Mouse (Mus musculus) forebrain, embryonic 14.5 days (tissue): ENCODE results near the gene Uhrf2. TPM values are rescaled to one million over a fixed set of nuclear protein-coding genes. Genes with fewer than 3 reads are reported as not detected.

Experiments used
- ATAC-seq: fragments of 200-750 bp; cut with Nextera tagmentation; 2 replicates; pipeline ENCODE4 v1.8.0; 2017; ENCODE audit warnings: mild to moderate bottlenecking, moderate library complexity
- DNase-seq: peaks from one replicate; pipeline ENCODE4 v3.0.0-alpha.2; 2015; ENCODE audit warnings: low spot score
- H3K27ac ChIP-seq: fragments of 300-500 bp; sonication (generic); 2 replicates; pipeline ENCODE4 v1.5.1; 2014; ENCODE audit warnings: low read depth, mild to moderate bottlenecking, control low read depth, low read length, moderate library complexity
- H3K27me3 ChIP-seq: fragments of 300-500 bp; sonication (generic); replicated peaks from 2 replicates; pipeline ENCODE4 v1.6.1; 2014; ENCODE audit warnings: low read length, control low read depth, mixed read lengths; ENCODE audit not compliant: control insufficient read depth, insufficient read depth
- H3K36me3 ChIP-seq: fragments of 300-500 bp; sonication (generic); 2 replicates; pipeline ENCODE4 v1.6.1; 2014; ENCODE audit warnings: low read length, control low read depth; ENCODE audit not compliant: control insufficient read depth, insufficient read depth
- H3K4me1 ChIP-seq: fragments of 300-500 bp; sonication (generic); 2 replicates; pipeline ENCODE4 v1.6.1; 2014; ENCODE audit warnings: antibody characterized with exemption, low read length, control low read depth; ENCODE audit not compliant: control insufficient read depth, insufficient read depth
- H3K4me2 ChIP-seq: fragments of 300-500 bp; sonication (generic); 2 replicates; pipeline ENCODE4 v1.6.1; 2014; ENCODE audit warnings: mild to moderate bottlenecking, control low read depth, low read length
- H3K4me3 ChIP-seq: fragments of 300-500 bp; sonication (generic); 2 replicates; pipeline ENCODE4 v1.5.1; 2014; ENCODE audit warnings: low read depth, low read length, control low read depth
- H3K9ac ChIP-seq: fragments of 300-500 bp; sonication (generic); 2 replicates; pipeline ENCODE4 v1.6.1; 2014; ENCODE audit warnings: mild to moderate bottlenecking, low read length, control low read depth, moderate library complexity
- H3K9me3 ChIP-seq: fragments of 300-500 bp; sonication (generic); replicated peaks from 2 replicates; pipeline ENCODE4 v1.6.1; 2016; ENCODE audit warnings: low read length, control low read depth, mixed read lengths; ENCODE audit not compliant: control insufficient read depth
- WGBS: fragments of 180-500 bp; shearing (Covaris S2); extraction: QIAGEN DNeasy Blood & Tissue Kit; methylation state at CpG from one replicate; pipeline ENCODE4 v1.1.7; 2014; 5-methylcytosine and 5-hydroxymethylcytosine counted together
- polyA plus RNA-seq: library from polyadenylated mRNA; unstranded; fragments of >200 nt; fragmentation: Nextera tagmentation; extraction: Ambion mirVana; gene quantifications from 2 replicates; pipeline ENCODE4 v1.2.1, GENCODE M21; 2014

The Uhrf2 gene
- polyA plus RNA-seq, 1 experiment from 2014 or later, result 54.6 TPM

- peaks cover 83% of the 10 kb centered on the region for H3K36me3 ChIP-seq
- WGBS, result 65% methylated on average over 12 of the region's 12 CpGs
These were observed 61.5 kb downstream of the Uhrf2 start for GRCm38 (mm10) chr19:30091644-30092295.

GRCm38 (mm10) chr19:30096186-30096585, 65.9 kb downstream of the Uhrf2 start:
- Histone ChIP-seq H3K36me3 (peaks cover 87% of the 10 kb centered on the region), H3K9ac (no peak overlapping the region), H3K27me3 (no peaks in the 10 kb centered on the region), H3K4me2 (no peak overlapping the region), H3K4me1 (no peaks in the 10 kb centered on the region), H3K9me3 (no peaks in the 10 kb centered on the region), H3K27ac (no peak overlapping the region), H3K4me3 (no peak overlapping the region)
- peak; percentile 62 for DNase-seq
- ATAC-seq, result peak; percentile 42
- WGBS, result 11% methylated on average over 3 of the region's 3 CpGs

More at GRCm38 (mm10) chr19:30091644-30092295, 61.5 kb downstream of the Uhrf2 start:
- DNase-seq, result peak; percentile 47
- H3K4me2 ChIP-seq, result no peak overlapping the region
- no peak overlapping the region for H3K4me3 ChIP-seq
- peak; percentile 27; the same call in 1 of the 2 replicates for ATAC-seq
- no peaks in the 10 kb centered on the region for H3K27me3 ChIP-seq
- no peak overlapping the region for H3K9ac ChIP-seq
- H3K4me1 ChIP-seq, result no peaks in the 10 kb centered on the region
- peak overlapping the region; percentile 48 for H3K27ac ChIP-seq
- no peaks in the 10 kb centered on the region for H3K9me3 ChIP-seq

- Histone ChIP-seq H3K4me3 (no peak overlapping the region), H3K9ac (no peak overlapping the region), H3K4me1 (no peaks in the 10 kb centered on the region), H3K9me3 (no peaks in the 10 kb centered on the region), H3K36me3 (peaks cover 78% of the 10 kb centered on the region), H3K4me2 (no peak overlapping the region), H3K27ac (peak overlapping the region; percentile 28; the same call in 1 of the 2 replicates), H3K27me3 (no peaks in the 10 kb centered on the region)
- ATAC-seq (peak; percentile 21; the same call in 1 of the 2 replicates), DNase-seq (peak; percentile 39)
- WGBS, result 40% methylated on average over 4 of the region's 4 CpGs
These were observed 66.7 kb downstream of the Uhrf2 start for GRCm38 (mm10) chr19:30097039-30097438.

GRCm38 (mm10) chr19:30100571-30100970, 70.3 kb downstream of the Uhrf2 start:
- no peaks in the 10 kb centered on the region for H3K9me3 ChIP-seq
- no peak for DNase-seq
- WGBS, result 92% methylated on average over 12 of the region's 12 CpGs
- H3K4me1 ChIP-seq, result no peaks in the 10 kb centered on the region
- no peak for ATAC-seq
- H3K4me3 ChIP-seq, result no peak overlapping the region
- no peak overlapping the region for H3K4me2 ChIP-seq
- H3K36me3 ChIP-seq, result peaks cover 49% of the 10 kb centered on the region
- H3K27ac ChIP-seq, result no peak overlapping the region
- H3K9ac ChIP-seq, result no peak overlapping the region
- H3K27me3 ChIP-seq, result no peaks in the 10 kb centered on the region

GRCm38 (mm10) chr19:30102620-30103019, 72.3 kb downstream of the Uhrf2 start:
- no peak for ATAC-seq
- peaks cover 3% of the 10 kb centered on the region; the same call in 1 of the 2 replicates for H3K4me1 ChIP-seq
- no peak overlapping the region for H3K4me2 ChIP-seq
- H3K36me3 ChIP-seq, result peaks cover 33% of the 10 kb centered on the region
- no peak overlapping the region for H3K27ac ChIP-seq
- H3K9me3 ChIP-seq, result no peaks in the 10 kb centered on the region
- 95% methylated on average over 6 of the region's 6 CpGs for WGBS
- no peaks in the 10 kb centered on the region for H3K27me3 ChIP-seq
- no peak for DNase-seq
- no peak overlapping the region for H3K4me3 ChIP-seq
- H3K9ac ChIP-seq, result no peak overlapping the region

- DNase-seq, result no peak
- no peak for ATAC-seq
- Histone ChIP-seq H3K4me2 (no peak overlapping the region), H3K9ac (no peak overlapping the region), H3K4me3 (no peak overlapping the region), H3K27ac (no peak overlapping the region), H3K27me3 (no peaks in the 10 kb centered on the region), H3K4me1 (peaks cover 3% of the 10 kb centered on the region; the same call in 1 of the 2 replicates), H3K9me3 (no peaks in the 10 kb centered on the region), H3K36me3 (peaks cover 11% of the 10 kb centered on the region; the same call in 1 of the 2 replicates)
- 92% methylated on average over 6 of the region's 6 CpGs for WGBS
These were observed 74.9 kb downstream of the Uhrf2 start for GRCm38 (mm10) chr19:30105045-30105842.

GRCm38 (mm10) chr19:30107221-30107845, 77.0 kb downstream of the Uhrf2 start:
- Histone ChIP-seq H3K4me3 (no peak overlapping the region), H3K27ac (no peak overlapping the region), H3K36me3 (0 out of 2 replicates have a peak, but pooled peaks cover 4% of the 10 kb centered on the region), H3K9me3 (no peaks in the 10 kb centered on the region), H3K4me2 (no peak overlapping the region), H3K9ac (no peak overlapping the region), H3K4me1 (peaks cover 3% of the 10 kb centered on the region; the same call in 1 of the 2 replicates), H3K27me3 (no peaks in the 10 kb centered on the region)
- WGBS, result 63% methylated on average over 10 of the region's 10 CpGs
- no peak for ATAC-seq
- DNase-seq, result peak; percentile 40

- peaks cover 3% of the 10 kb centered on the region for H3K4me1 ChIP-seq
- H3K9ac ChIP-seq, result no peak overlapping the region
- H3K4me3 ChIP-seq, result no peak overlapping the region
- ATAC-seq (no peak), DNase-seq (no peak)
- H3K4me2 ChIP-seq, result no peak overlapping the region
- H3K27ac ChIP-seq, result no peak overlapping the region; the same call in 1 of the 2 replicates
- H3K27me3 ChIP-seq, result no peaks in the 10 kb centered on the region
- H3K36me3 ChIP-seq, result no peaks in the 10 kb centered on the region
- no peaks in the 10 kb centered on the region for H3K9me3 ChIP-seq
These were observed 78.3 kb downstream of the Uhrf2 start for GRCm38 (mm10) chr19:30108616-30109015.
